Mouse (Mus musculus) forebrain, postnatal 0 days (tissue): ENCODE measurements around the gene Rsph10b. TPM values are rescaled to one million over a fixed set of nuclear protein-coding genes. Genes with fewer than 3 reads are reported as not detected.

Source experiments
- ATAC-seq: fragments of 200-750 bp; cut with Nextera tagmentation; 2 replicates; pipeline ENCODE4 v1.8.0; 2017; ENCODE audit warnings: mild to moderate bottlenecking, moderate library complexity
- DNase-seq: peaks from one replicate; pipeline ENCODE4 v3.0.0-alpha.2; 2015
- H3K27ac ChIP-seq: fragments of 300-500 bp; sonication (generic); 2 replicates; pipeline ENCODE4 v1.5.1; 2014; ENCODE audit warnings: low read depth, mild to moderate bottlenecking, antibody characterized with exemption, low read length, moderate library complexity, mixed read lengths
- H3K27me3 ChIP-seq: fragments of 300-500 bp; sonication (generic); 2 replicates; pipeline ENCODE4 v1.6.1; 2014; ENCODE audit warnings: mild to moderate bottlenecking, low read length, mixed read lengths; ENCODE audit not compliant: insufficient read depth
- H3K36me3 ChIP-seq: fragments of 300-500 bp; sonication (generic); 2 replicates; pipeline ENCODE4 v1.6.1; 2014; ENCODE audit warnings: mild to moderate bottlenecking, moderate library complexity; ENCODE audit not compliant: insufficient read depth
- H3K4me1 ChIP-seq: fragments of 300-500 bp; sonication (generic); 2 replicates; pipeline ENCODE4 v1.6.1; 2014; ENCODE audit warnings: antibody characterized with exemption; ENCODE audit not compliant: insufficient read depth
- H3K4me2 ChIP-seq: fragments of 300-500 bp; sonication (generic); 2 replicates; pipeline ENCODE4 v1.6.1; 2014; ENCODE audit warnings: low read depth, mild to moderate bottlenecking, moderate library complexity
- H3K4me3 ChIP-seq: fragments of 300-500 bp; sonication (generic); 2 replicates; pipeline ENCODE4 v1.5.1; 2014; ENCODE audit warnings: low read depth, low read length, mixed read lengths
- H3K9ac ChIP-seq: fragments of 300-500 bp; sonication (generic); 2 replicates; pipeline ENCODE4 v1.6.1; 2014; ENCODE audit warnings: mild to moderate bottlenecking
- H3K9me3 ChIP-seq: fragments of 300-500 bp; sonication (generic); 2 replicates; pipeline ENCODE4 v1.6.1; 2016; ENCODE audit warnings: low read length
- CTCF ChIP-seq: sonication (generic); IDR thresholded peaks from 2 replicates; pipeline ENCODE4 v1.5.1; 2016; ENCODE audit warnings: antibody characterized with exemption, control low read depth, low read depth
- WGBS: fragments of 180-500 bp; shearing (Covaris S2); extraction: QIAGEN DNeasy Blood & Tissue Kit; methylation state at CpG from one replicate; pipeline ENCODE4 v1.1.7; 2014; 5-methylcytosine and 5-hydroxymethylcytosine counted together
- polyA plus RNA-seq: library from polyadenylated mRNA; unstranded; fragments of >200 nt; fragmentation: Nextera tagmentation; extraction: Ambion mirVana; gene quantifications from 2 replicates; pipeline ENCODE4 v1.2.1, GENCODE M21; 2015
- total RNA-seq: library from RNA; depleted of rRNA; stranded (reverse); fragments of >200 nt; gene quantifications from 2 replicates; pipeline ENCODE4 v1.2.3, GENCODE M21; 2014

Rsph10b gene
- total and polyA plus RNA-seq, 2 experiments from 2014 or later, result 3.4 to 4.3 TPM

DNA sequence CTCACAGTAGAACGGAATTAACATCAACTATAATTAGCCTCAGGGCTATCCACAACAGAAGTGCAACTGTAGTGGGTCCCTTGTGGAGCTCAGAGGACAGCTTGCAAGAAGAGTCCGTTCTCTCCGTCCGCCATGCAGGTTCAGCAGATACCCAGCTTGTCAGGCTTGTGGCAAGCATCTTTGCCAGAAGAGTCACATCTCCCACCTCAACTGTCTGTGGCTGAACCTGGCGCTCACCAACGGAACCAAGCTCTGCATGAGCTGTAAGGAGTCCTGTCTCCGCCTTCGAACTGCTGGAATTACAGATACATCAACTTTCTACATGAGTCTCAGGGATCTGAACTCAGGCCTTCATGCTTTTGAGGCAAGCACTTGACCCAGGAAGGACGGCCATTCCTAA, 3.3 kb downstream of the Rsph10b start:
- no peak for ATAC-seq
- Histone ChIP-seq H3K27me3 (no peaks in the 10 kb centered on the region), H3K4me3 (no peak overlapping the region), H3K9me3 (no peaks in the 10 kb centered on the region), H3K4me2 (no peak overlapping the region), H3K9ac (no peak overlapping the region), H3K4me1 (no peaks in the 10 kb centered on the region), H3K27ac (no peak overlapping the region), H3K36me3 (peaks cover 9% of the 10 kb centered on the region)
- TF ChIP-seq CTCF, result no peak
- WGBS, result 86% methylated on average over 9 of the region's 9 CpGs
- DNase-seq, result no peak

DNA sequence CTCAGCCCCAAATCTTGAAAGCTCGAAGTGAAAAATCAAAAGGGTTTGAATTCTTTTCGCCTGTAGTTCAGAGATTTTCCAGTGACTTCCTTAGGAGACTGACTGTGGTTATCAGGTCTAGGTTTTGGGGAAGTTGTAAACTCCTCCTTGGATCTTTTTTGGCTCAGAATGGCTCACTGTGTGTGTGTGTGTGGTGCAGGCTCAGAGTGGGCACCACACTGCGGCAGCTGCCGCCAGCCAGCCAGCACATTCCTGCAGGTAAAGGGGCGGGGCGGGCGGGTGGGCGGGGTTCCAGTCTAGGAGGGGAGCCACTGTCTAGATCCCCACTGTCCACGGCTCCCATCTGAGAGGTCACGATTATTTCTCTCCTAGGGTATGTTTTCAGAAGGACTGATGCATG, 8.8 kb downstream of the Rsph10b start:
- Histone ChIP-seq H3K36me3 (no peaks in the 10 kb centered on the region), H3K4me3 (no peak overlapping the region), H3K9me3 (no peaks in the 10 kb centered on the region), H3K4me2 (no peak overlapping the region), H3K27me3 (no peaks in the 10 kb centered on the region), H3K9ac (no peak overlapping the region), H3K27ac (no peak overlapping the region), H3K4me1 (peaks cover 8% of the 10 kb centered on the region)
- ATAC-seq (no peak), DNase-seq (no peak)
- TF ChIP-seq CTCF, result no peak
- 22% methylated on average over 10 of the region's 10 CpGs for whole genome bisulfite sequencing

GRCm38 (mm10) chr5:143943231-143944125, 10.6 kb downstream of the Rsph10b start:
- TF ChIP-seq CTCF, result no peak
- DNase-seq (peak; percentile 87), ATAC-seq (peak; percentile 93)
- Histone ChIP-seq H3K4me2 (0 out of 2 replicates have a peak overlapping the region, but pooled peaks have one; percentile 21), H3K4me3 (no peak overlapping the region), H3K27me3 (no peaks in the 10 kb centered on the region), H3K27ac (peak overlapping the region; percentile 90), H3K9ac (no peak overlapping the region), H3K4me1 (peaks cover 8% of the 10 kb centered on the region), H3K9me3 (no peaks in the 10 kb centered on the region), H3K36me3 (no peaks in the 10 kb centered on the region)
- WGBS, result 67% methylated on average over 14 of the region's 14 CpGs

DNA sequence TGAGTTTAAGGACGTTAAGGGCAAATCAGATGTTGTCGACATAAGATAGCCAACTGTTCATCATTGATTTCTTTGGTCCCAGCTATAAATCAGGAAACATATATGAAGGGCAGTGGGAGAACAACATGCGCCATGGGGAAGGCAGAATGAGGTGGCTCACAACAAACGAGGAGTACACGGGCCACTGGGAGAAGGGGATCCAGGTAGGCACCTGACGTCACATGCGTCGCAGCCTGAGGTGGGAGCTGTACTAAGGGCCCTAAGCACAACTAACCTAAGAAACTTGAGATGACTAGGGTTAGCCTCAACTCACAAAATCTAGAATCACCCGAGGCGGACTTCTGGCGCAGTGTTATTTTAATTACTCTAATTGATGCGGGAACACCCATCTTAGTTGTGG, 15.5 kb downstream of the Rsph10b start:
- no peak for ATAC-seq
- DNase-seq, result no peak
- H3K9ac ChIP-seq, result no peak overlapping the region
- peaks cover 8% of the 10 kb centered on the region for H3K4me1 ChIP-seq
- H3K4me2 ChIP-seq, result no peak overlapping the region
- no peak overlapping the region for H3K4me3 ChIP-seq
- H3K9me3 ChIP-seq, result no peaks in the 10 kb centered on the region
- no peak overlapping the region for H3K27ac ChIP-seq
- WGBS, result 90% methylated on average over 12 of the region's 12 CpGs
- no peaks in the 10 kb centered on the region for H3K36me3 ChIP-seq
- H3K27me3 ChIP-seq, result no peaks in the 10 kb centered on the region
- TF ChIP-seq CTCF, result no peak

GRCm38 (mm10) chr5:143950016-143950415, 17.2 kb downstream of the Rsph10b start:
- no peaks in the 10 kb centered on the region for H3K27me3 ChIP-seq
- no peak overlapping the region for H3K4me3 ChIP-seq
- H3K9me3 ChIP-seq, result no peaks in the 10 kb centered on the region
- WGBS, result 40% methylated on average over 5 of the region's 5 CpGs
- TF ChIP-seq CTCF, result no peak
- no peak overlapping the region for H3K27ac ChIP-seq
- ATAC-seq (no peak), DNase-seq (no peak)
- no peak overlapping the region for H3K4me2 ChIP-seq
- H3K36me3 ChIP-seq, result no peaks in the 10 kb centered on the region
- H3K9ac ChIP-seq, result no peak overlapping the region
- H3K4me1 ChIP-seq, result no peaks in the 10 kb centered on the region

DNA sequence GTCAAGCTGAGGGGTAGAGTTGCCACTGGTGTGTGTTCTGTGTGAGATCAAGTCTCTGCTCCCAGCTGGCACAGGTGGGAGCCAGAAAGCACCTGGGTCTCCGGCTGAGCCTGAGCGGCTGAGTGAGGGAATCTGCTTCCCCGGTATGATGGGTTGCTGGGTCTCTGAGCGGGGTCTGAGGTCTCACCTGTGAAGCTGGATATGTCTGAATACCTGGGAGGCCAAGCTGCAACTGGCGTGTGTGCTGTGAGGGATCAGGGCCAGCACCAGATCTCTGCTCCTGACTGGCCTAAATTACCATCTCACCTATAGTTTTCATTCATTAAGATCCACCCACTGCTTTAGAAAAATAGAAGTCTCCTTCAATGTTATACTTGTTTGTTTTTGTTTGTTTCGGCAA, 24.3 kb downstream of the Rsph10b start:
- Histone ChIP-seq H3K27ac (no peak overlapping the region), H3K4me1 (no peaks in the 10 kb centered on the region), H3K9ac (no peak overlapping the region), H3K9me3 (no peaks in the 10 kb centered on the region), H3K4me2 (no peak overlapping the region), H3K4me3 (no peak overlapping the region), H3K36me3 (peaks cover 8% of the 10 kb centered on the region; the same call in 1 of the 2 replicates), H3K27me3 (no peaks in the 10 kb centered on the region)
- ATAC-seq (no peak), DNase-seq (no peak)
- no peak for TF ChIP-seq CTCF
- WGBS, result 94% methylated on average over 6 of the region's 6 CpGs

- H3K4me1 ChIP-seq, result no peaks in the 10 kb centered on the region
- WGBS, result 91% methylated on average over 11 of the region's 11 CpGs
- no peak overlapping the region for H3K4me3 ChIP-seq
- ATAC-seq, result no peak
- H3K36me3 ChIP-seq, result peaks cover 8% of the 10 kb centered on the region; the same call in 1 of the 2 replicates
- no peaks in the 10 kb centered on the region for H3K27me3 ChIP-seq
- no peak overlapping the region for H3K9ac ChIP-seq
- no peak for DNase-seq
- no peak overlapping the region for H3K27ac ChIP-seq
- H3K9me3 ChIP-seq, result no peaks in the 10 kb centered on the region
- no peak for TF ChIP-seq CTCF
- no peak overlapping the region for H3K4me2 ChIP-seq
These were observed 26.7 kb downstream of the Rsph10b start for GRCm38 (mm10) chr5:143959551-143959950.
